Mouse (Mus musculus) testis, adult 2 months (tissue): ENCODE results near the gene 4930447C04Rik.

Experiments
- CTCF ChIP-seq: fragments of 200-500 bp; IDR thresholded peaks from 2 replicates; pipeline ENCODE4 v1.5.1; 2012; ENCODE audit warnings: low read depth, mild to moderate bottlenecking, inconsistent platforms, low read length, moderate library complexity; ENCODE audit not compliant: control insufficient read depth, insufficient read depth, insufficient replicate concordance
- POLR2A ChIP-seq: fragments of 200-500 bp; IDR thresholded peaks from 2 replicates; pipeline ENCODE4 v1.6.1; 2012; ENCODE audit warnings: low read depth, mild to moderate bottlenecking, inconsistent platforms, low read length, moderate library complexity; ENCODE audit not compliant: control insufficient read depth

DNA sequence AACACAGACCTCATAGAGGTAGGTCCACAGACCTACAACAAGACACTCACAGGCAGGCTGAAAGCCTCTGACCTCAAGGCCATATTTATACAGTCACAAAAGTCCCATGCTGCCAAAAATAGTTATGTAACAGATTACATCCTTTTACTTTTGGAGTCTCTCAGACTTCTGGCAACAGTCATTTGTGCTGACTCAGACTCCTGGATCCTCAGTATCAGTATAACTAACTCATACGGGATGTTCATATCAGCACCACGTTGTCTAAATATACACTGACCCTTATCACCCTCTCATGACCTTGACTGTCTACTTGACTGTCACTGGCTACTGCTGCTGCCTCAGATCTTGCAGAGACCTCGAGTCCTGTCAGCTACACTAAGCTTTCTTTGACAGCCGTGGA lies 14.3 kb upstream of the 4930447C04Rik start:
- no peak for TF ChIP-seq POLR2A
- TF ChIP-seq CTCF, result no peak
